Mouse (Mus musculus): ENCODE data around the gene Amy1. TPM values are rescaled to one million over a fixed set of nuclear protein-coding genes. Genes with fewer than 3 reads are reported as not detected.
A peak's percentile ranks its signal among the peaks of the same experiment; 100 is the strongest.
"Not testable (repeated sequence)": the region's sequence is repeated elsewhere in the genome, so short reads cannot be mapped to it uniquely, and the experiment has no call there.

Gene Amy1
- polyA plus RNA-seq (2011; ENCODE audit: insufficient read length, low read depth, missing spikeins) = 2.0 and 2.6 TPM in 2 replicates

- H3K27ac ChIP-seq (ENCODE audit: insufficient read depth, low read length) = no peak within 1 kb of the TSS
- TF ChIP-seq POLR2A (IDR thresholded peaks at IDR 0.05; ENCODE audit: low read depth, low read length) = no peak
- no peaks in the 10 kb centered on the region for H3K4me1 ChIP-seq (ENCODE audit: control insufficient read depth, insufficient read depth, low read length)
- H3K4me3 ChIP-seq (ENCODE audit: insufficient read depth, low read length) = no peak within 1 kb of the TSS
Measured at GRCm38 (mm10) chr3:113606599-113606998, at the start of gene Amy1. Gene Amy1 (minus strand): TSS chr3:113606699.

DNA sequence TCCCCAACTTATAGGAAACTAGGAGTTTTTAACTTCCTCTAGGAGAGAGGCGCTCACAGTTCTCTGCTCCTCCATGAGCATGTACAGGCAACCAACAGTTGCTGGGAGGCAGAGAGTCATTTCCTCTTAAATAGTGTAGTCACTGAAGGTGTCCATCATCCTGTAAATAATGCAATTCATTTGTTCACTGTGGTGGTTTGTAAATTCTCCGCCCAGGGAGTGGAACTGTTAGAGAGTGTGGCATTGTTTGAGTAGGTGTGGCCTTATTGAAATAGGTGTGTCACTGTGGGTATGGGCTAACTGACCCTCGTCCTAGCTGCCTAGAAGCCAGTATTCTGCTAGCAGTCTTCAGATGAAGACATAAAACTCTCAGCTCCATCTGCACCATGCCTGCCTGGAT is 47.8 kb upstream of the Amy1 start:
- TF ChIP-seq POLR2A (IDR thresholded peaks at IDR 0.05; ENCODE audit: low read depth, low read length) (no peak), CTCF (IDR thresholded peaks at IDR 0.05; ENCODE audit: borderline replicate concordance, insufficient read depth, low read length) (no peak)
- H3K4me1 ChIP-seq (ENCODE audit: control insufficient read depth, insufficient read depth, low read length) = no peaks in the 10 kb centered on the region
- no peak overlapping the region for H3K4me3 ChIP-seq (ENCODE audit: insufficient read depth, low read length)
- no peak overlapping the region for H3K27ac ChIP-seq (ENCODE audit: insufficient read depth, low read length)

DNA sequence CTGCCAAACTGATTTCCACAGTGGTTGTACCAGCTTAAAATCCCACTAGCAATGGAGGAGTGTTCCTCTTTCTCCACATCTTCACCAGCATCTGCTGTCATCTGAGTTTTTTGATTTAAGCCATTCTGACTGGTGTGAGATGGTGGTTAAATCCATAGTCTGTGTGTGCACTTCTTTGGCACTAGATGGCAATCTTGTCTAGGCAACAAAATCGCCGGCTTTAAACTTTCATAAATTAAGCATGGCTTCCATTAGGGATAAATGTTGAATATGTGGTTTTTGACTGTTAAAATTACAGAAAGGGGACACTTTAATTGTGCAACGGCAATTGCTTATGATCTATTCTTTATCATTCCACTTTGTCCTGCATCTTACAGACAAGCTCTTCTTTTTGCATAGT is 44.9 kb upstream of the Amy1 start:
- H3K4me3 ChIP-seq (ENCODE audit: insufficient read depth, low read length); H3K27ac ChIP-seq (ENCODE audit: insufficient read depth, low read length); H3K4me1 ChIP-seq (ENCODE audit: control insufficient read depth, insufficient read depth, low read length): not testable (repeated sequence)

- no peaks in the 10 kb centered on the region for H3K4me1 ChIP-seq (ENCODE audit: control insufficient read depth, insufficient read depth, low read length)
- TF ChIP-seq POLR2A (IDR thresholded peaks at IDR 0.05; ENCODE audit: low read depth, low read length) (no peak), CTCF (IDR thresholded peaks at IDR 0.05; ENCODE audit: borderline replicate concordance, insufficient read depth, low read length) (no peak)
- no peak overlapping the region for H3K27ac ChIP-seq (ENCODE audit: insufficient read depth, low read length)
- H3K4me3 ChIP-seq (ENCODE audit: insufficient read depth, low read length) = no peak overlapping the region
Measured at GRCm38 (mm10) chr3:113639545-113639944, 33.0 kb upstream of the Amy1 start.

GRCm38 (mm10) chr3:113634220-113634619 is 27.7 kb upstream of the Amy1 start:
- Histone ChIP-seq H3K4me1 (ENCODE audit: control insufficient read depth, insufficient read depth, low read length) (no peaks in the 10 kb centered on the region), H3K27ac (ENCODE audit: insufficient read depth, low read length) (no peak overlapping the region)
- TF ChIP-seq POLR2A (IDR thresholded peaks at IDR 0.05; ENCODE audit: low read depth, low read length) (no peak), CTCF (IDR thresholded peaks at IDR 0.05; ENCODE audit: borderline replicate concordance, insufficient read depth, low read length) (no peak)

GRCm38 (mm10) chr3:113631611-113632010 is 25.1 kb upstream of the Amy1 start:
- Histone ChIP-seq H3K27ac (ENCODE audit: insufficient read depth, low read length) (no peak overlapping the region), H3K4me3 (ENCODE audit: insufficient read depth, low read length) (no peak overlapping the region), H3K4me1 (ENCODE audit: control insufficient read depth, insufficient read depth, low read length) (no peaks in the 10 kb centered on the region)
- no peak for TF ChIP-seq POLR2A (IDR thresholded peaks at IDR 0.05; ENCODE audit: low read depth, low read length)
- no peak for TF ChIP-seq CTCF (IDR thresholded peaks at IDR 0.05; ENCODE audit: borderline replicate concordance, insufficient read depth, low read length)

More at GRCm38 (mm10) chr3:113634220-113634619, 27.7 kb upstream of the Amy1 start:
- H3K4me3 ChIP-seq (ENCODE audit: insufficient read depth, low read length) = no peak overlapping the region

DNA sequence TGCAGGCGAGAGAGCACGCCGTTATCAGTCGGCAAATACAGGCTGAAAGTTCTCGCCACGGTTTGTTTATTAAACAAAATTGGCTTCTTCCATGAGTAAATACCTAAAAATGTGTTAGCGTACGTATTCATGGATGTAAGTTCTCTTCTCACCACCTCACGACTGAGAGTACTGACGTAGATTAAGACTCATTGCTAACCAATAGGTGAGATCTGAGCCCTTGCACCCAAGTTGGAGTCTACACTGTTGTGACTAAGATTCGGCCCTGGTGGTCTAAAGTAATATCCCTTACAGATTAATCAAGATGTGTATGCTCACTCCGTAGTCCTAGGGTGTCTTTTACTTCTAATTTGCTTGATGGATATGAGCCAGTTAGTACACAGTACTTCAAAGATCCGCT is 24.1 kb upstream of the Amy1 start:
- TF ChIP-seq CTCF (IDR thresholded peaks at IDR 0.05; ENCODE audit: borderline replicate concordance, insufficient read depth, low read length) (no peak), POLR2A (IDR thresholded peaks at IDR 0.05; ENCODE audit: low read depth, low read length) (peak; percentile 37; the same call in 1 of the 2 replicates)
- no peaks in the 10 kb centered on the region for H3K4me1 ChIP-seq (ENCODE audit: control insufficient read depth, insufficient read depth, low read length)
- peak overlapping the region; percentile 99 for H3K27ac ChIP-seq (ENCODE audit: insufficient read depth, low read length)
- peak overlapping the region; percentile 86 for H3K4me3 ChIP-seq (ENCODE audit: insufficient read depth, low read length)

- peak within 1 kb of the TSS; percentile 86 for H3K4me3 ChIP-seq (ENCODE audit: insufficient read depth, low read length)
- no peak for TF ChIP-seq CTCF (IDR thresholded peaks at IDR 0.05; ENCODE audit: borderline replicate concordance, insufficient read depth, low read length)
- peak; percentile 73 for TF ChIP-seq POLR2A (IDR thresholded peaks at IDR 0.05; ENCODE audit: low read depth, low read length)
Measured at GRCm38 (mm10) chr3:113629606-113630359, 23.3 kb upstream of the Amy1 start, which contains the start of gene Rnpc3. Gene Rnpc3 (minus strand): TSS chr3:113630149.

GRCm38 (mm10) chr3:113590844-113591243 is 15.7 kb downstream of the Amy1 start:
- H3K4me1 ChIP-seq (ENCODE audit: control insufficient read depth, insufficient read depth, low read length) = no peaks in the 10 kb centered on the region
- no peak overlapping the region for H3K4me3 ChIP-seq (ENCODE audit: insufficient read depth, low read length)
- no peak overlapping the region for H3K27ac ChIP-seq (ENCODE audit: insufficient read depth, low read length)
- TF ChIP-seq POLR2A (IDR thresholded peaks at IDR 0.05; ENCODE audit: low read depth, low read length) (no peak), CTCF (IDR thresholded peaks at IDR 0.05; ENCODE audit: borderline replicate concordance, insufficient read depth, low read length) (no peak)

More at GRCm38 (mm10) chr3:113629606-113630359, 23.3 kb upstream of the Amy1 start, which contains the start of gene Rnpc3:
- Histone ChIP-seq H3K4me1 (ENCODE audit: control insufficient read depth, insufficient read depth, low read length) (no peaks in the 10 kb centered on the region), H3K27ac (ENCODE audit: insufficient read depth, low read length) (peak within 1 kb of the TSS; percentile 99)

- Histone ChIP-seq H3K27ac (ENCODE audit: insufficient read depth, low read length) (no peak overlapping the region), H3K4me3 (ENCODE audit: insufficient read depth, low read length) (no peak overlapping the region), H3K4me1 (ENCODE audit: control insufficient read depth, insufficient read depth, low read length) (no peaks in the 10 kb centered on the region)
- no peak for TF ChIP-seq CTCF (IDR thresholded peaks at IDR 0.05; ENCODE audit: borderline replicate concordance, insufficient read depth, low read length)
- no peak for TF ChIP-seq POLR2A (IDR thresholded peaks at IDR 0.05; ENCODE audit: low read depth, low read length)
Measured at GRCm38 (mm10) chr3:113574578-113574977, 31.9 kb downstream of the Amy1 start.
